Mouse (Mus musculus): Measurements from ENCODE around the gene Angptl2.

- TF ChIP-seq TAL1 (IDR thresholded peaks at IDR 0.05; ENCODE audit: low read length), result no peak
- TF ChIP-seq GATA1 (IDR thresholded peaks at IDR 0.05; ENCODE audit: low read length), result no peak
Observed at GRCm38 (mm10) chr2:33232782-33233570, 17.1 kb downstream of the Angptl2 start.

Data from erythroblast, embryonic 14.5 days (primary cell).